ENCODE assay signal across 19 mouse cellular contexts in the genomic region with DNA sequence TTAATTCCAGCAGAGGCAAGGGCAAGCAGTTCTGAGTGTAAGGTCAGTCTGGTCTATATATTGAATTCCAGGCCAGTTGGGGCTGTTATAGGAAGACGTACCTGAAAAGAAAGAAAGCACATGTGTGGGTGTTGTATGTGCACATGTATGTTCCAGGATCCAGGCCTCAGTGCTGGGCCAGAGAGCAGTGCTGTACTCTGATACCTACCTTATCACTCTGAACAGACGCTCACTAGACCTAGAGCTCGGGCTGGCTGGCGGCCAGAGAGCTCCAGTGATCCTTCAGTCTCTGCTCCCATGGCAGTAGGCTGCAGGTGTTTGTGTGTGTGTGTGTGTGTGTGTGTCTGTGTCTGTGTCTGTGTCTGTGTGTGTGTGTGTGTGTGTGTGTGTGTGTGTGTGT. TPM values are rescaled to one million over a fixed set of nuclear protein-coding genes. Genes with fewer than 3 reads are reported as not detected.
DNase-seq lines count a peak whose midpoint lies in the region; ATAC-seq and TF ChIP-seq lines count a peak whose summit lies in the region.
"Had no signal": no experiment of that assay in that cellular context is flagged by ENCODE, and none has a peak within 500 bp of the region (broad histone marks: within the 10 kb centered on the region; RNA-seq: fewer than 3 reads in every experiment).

No protein-coding gene starts in this region.

- H3K36me3 ChIP-seq in intestine, embryonic 15.5 days = peaks cover 82% of the 10 kb centered on the region
- H3K36me3 ChIP-seq in intestine, postnatal 0 days (ENCODE audit: control insufficient read depth, insufficient read depth) = peaks cover 91% of the 10 kb centered on the region
- H3K36me3 ChIP-seq in liver, embryonic 11.5 days (ENCODE audit: control insufficient read depth, insufficient read depth, low read length) = peaks cover 81% of the 10 kb centered on the region

- DNase-seq in c-Kit-positive CD71-positive TER-119-negative erythroid progenitor cells, embryonic 14.5 days (ENCODE audit: low read depth) = peak; percentile 92
- no peak for DNase-seq in liver, embryonic 11.5 days (ENCODE audit: low spot score)
- DNase-seq in spleen, postnatal 14 days (ENCODE audit: low spot score in 2 of 2) = peak; percentile 68
- DNase-seq in cerebellum, adult 18-20 months = no peak
- DNase-seq in layer of hippocampus, postnatal 25 days (ENCODE audit: extremely low spot score in 1 of 2, low spot score in 1 of 2) = no peak
- no peak for DNase-seq in T-cell, adult 2 months (ENCODE audit: low spot score)
- DNase-seq: adrenal gland, adult 2 months; gastrocnemius, postnatal 25 days; kidney, adult 8-10 months; retina, postnatal 1 day had no signal

- H3K27ac ChIP-seq in intestine, embryonic 15.5 days = no peak overlapping the region
- H3K27ac ChIP-seq in intestine, postnatal 0 days (ENCODE audit: low read depth, low read length) = no peak overlapping the region
- peak overlapping the region; percentile 54 for H3K27ac ChIP-seq in liver, embryonic 11.5 days (ENCODE audit: low read depth, low read length)
- H3K27ac ChIP-seq: embryonic facial prominence, embryonic 15.5 days; hindbrain, embryonic 13.5 days; limb, embryonic 12.5 days; midbrain, embryonic 10.5 days; neural tube, embryonic 15.5 days had no signal

- H3K4me2 ChIP-seq in intestine, embryonic 15.5 days (replicated peaks) = no peak overlapping the region
- no peak overlapping the region for H3K4me2 ChIP-seq in intestine, postnatal 0 days (replicated peaks; ENCODE audit: low read depth)
- H3K4me2 ChIP-seq in liver, embryonic 11.5 days = no peak overlapping the region
- H3K4me2 ChIP-seq: embryonic facial prominence, embryonic 15.5 days; hindbrain, embryonic 13.5 days; limb, embryonic 12.5 days; neural tube, embryonic 15.5 days had no signal

- no peaks in the 10 kb centered on the region for H3K9me3 ChIP-seq in intestine, embryonic 15.5 days
- no peaks in the 10 kb centered on the region for H3K9me3 ChIP-seq in intestine, postnatal 0 days (ENCODE audit: control insufficient read depth)
- H3K9me3 ChIP-seq in liver, embryonic 11.5 days (ENCODE audit: control insufficient read depth, low read length) = no peaks in the 10 kb centered on the region
- H3K9me3 ChIP-seq: embryonic facial prominence, embryonic 15.5 days; hindbrain, embryonic 13.5 days; limb, embryonic 12.5 days; neural tube, embryonic 15.5 days had no signal

- H3K27me3 ChIP-seq in intestine, embryonic 15.5 days (replicated peaks) = no peaks in the 10 kb centered on the region
- no peaks in the 10 kb centered on the region for H3K27me3 ChIP-seq in intestine, postnatal 0 days (replicated peaks; ENCODE audit: control insufficient read depth, insufficient read depth, low read length)
- H3K27me3 ChIP-seq in liver, embryonic 11.5 days (replicated peaks; ENCODE audit: control insufficient read depth, insufficient read depth, low read length) = no peaks in the 10 kb centered on the region
- H3K27me3 ChIP-seq: embryonic facial prominence, embryonic 15.5 days; hindbrain, embryonic 13.5 days; limb, embryonic 12.5 days; neural tube, embryonic 15.5 days; Patski had no signal

- H3K4me3 ChIP-seq in intestine, embryonic 15.5 days (replicated peaks) = no peak overlapping the region
- H3K4me3 ChIP-seq in intestine, postnatal 0 days (ENCODE audit: low read depth, low read length) = no peak overlapping the region
- H3K4me3 ChIP-seq in liver, embryonic 11.5 days (ENCODE audit: low read depth, low read length) = no peak overlapping the region
- H3K4me3 ChIP-seq: embryonic facial prominence, embryonic 15.5 days; hindbrain, embryonic 13.5 days; limb, embryonic 12.5 days; midbrain, embryonic 10.5 days; neural tube, embryonic 15.5 days had no signal

- peak; percentile 48; the same call in 1 of the 2 replicates for ATAC-seq in intestine, embryonic 15.5 days
- ATAC-seq in intestine, postnatal 0 days = no peak
- peak; percentile 99 for ATAC-seq in liver, embryonic 11.5 days (replicated peaks; ENCODE audit: low FRiP score)
- ATAC-seq: lung, postnatal 0 days; Patski had no signal

- peaks cover 10% of the 10 kb centered on the region for H3K4me1 ChIP-seq in intestine, embryonic 15.5 days (replicated peaks)
- no peaks in the 10 kb centered on the region for H3K4me1 ChIP-seq in intestine, postnatal 0 days (replicated peaks; ENCODE audit: control insufficient read depth, insufficient read depth, low read length)
- peaks cover 10% of the 10 kb centered on the region for H3K4me1 ChIP-seq in liver, embryonic 11.5 days (replicated peaks; ENCODE audit: control insufficient read depth, insufficient read depth, low read length)

- H3K9ac ChIP-seq in intestine, embryonic 15.5 days = no peak overlapping the region
- H3K9ac ChIP-seq in intestine, postnatal 0 days (ENCODE audit: low read depth, low read length) = no peak overlapping the region
- H3K9ac ChIP-seq in liver, embryonic 11.5 days (ENCODE audit: low read depth, low read length) = no peak overlapping the region
- H3K9ac ChIP-seq: embryonic facial prominence, embryonic 15.5 days; hindbrain, embryonic 13.5 days; limb, embryonic 12.5 days; neural tube, embryonic 15.5 days had no signal

- 86% methylated on average over 4 of the region's 4 CpGs for WGBS in intestine, embryonic 15.5 days
- WGBS in intestine, postnatal 0 days = 70% methylated on average over 4 of the region's 4 CpGs
- WGBS in liver, embryonic 11.5 days = 51% methylated on average over 4 of the region's 4 CpGs

- no peak for TF ChIP-seq CTCF in intestine, postnatal 0 days (IDR thresholded peaks at IDR 0.05; ENCODE audit: low read depth)

RNA-seq across cellular contexts. Expression of a gene that starts 8.4 kb away (rescaled TPM):
- 62.3 and 62.6 TPM in 2 replicates for polyA plus RNA-seq in intestine, embryonic 15.5 days (2015; fragmentation: Nextera tagmentation; extraction: Ambion mirVana)
- 30.7 and 34.2 TPM in 2 replicates for polyA plus RNA-seq in intestine, postnatal 0 days (2015; fragmentation: Nextera tagmentation; extraction: Ambion mirVana)
- polyA plus RNA-seq in liver, embryonic 11.5 days (2014; fragmentation: Nextera tagmentation; extraction: Ambion mirVana) = 62.5 and 71.6 TPM in 2 replicates
- total RNA-seq in layer of hippocampus, postnatal 25 days (2021) = 100 to 1,000 TPM; 153 to 194 TPM

RNA-seq across cellular contexts. Expression of a gene that starts 27.5 kb away (rescaled TPM):
- polyA plus RNA-seq in intestine, embryonic 15.5 days (2015; fragmentation: Nextera tagmentation; extraction: Ambion mirVana) = 68.1 and 70.3 TPM in 2 replicates
- 21.9 and 22.6 TPM in 2 replicates for polyA plus RNA-seq in intestine, postnatal 0 days (2015; fragmentation: Nextera tagmentation; extraction: Ambion mirVana)
- polyA plus RNA-seq in liver, embryonic 11.5 days (2014; fragmentation: Nextera tagmentation; extraction: Ambion mirVana) = 114 and 125 TPM in 2 replicates
- 10 to 100 TPM; 29.5 TPM for total RNA-seq in layer of hippocampus, postnatal 25 days (2021)

RNA-seq across cellular contexts. Expression of a gene that starts 36.5 kb away (rescaled TPM):
- polyA plus RNA-seq in intestine, embryonic 15.5 days (2015; fragmentation: Nextera tagmentation; extraction: Ambion mirVana) = 5.8 and 6.1 TPM in 2 replicates
- 9.2 and 9.9 TPM in 2 replicates for polyA plus RNA-seq in intestine, postnatal 0 days (2015; fragmentation: Nextera tagmentation; extraction: Ambion mirVana)
- 2.6 and 3.2 TPM in 2 replicates for polyA plus RNA-seq in liver, embryonic 11.5 days (2014; fragmentation: Nextera tagmentation; extraction: Ambion mirVana)
- under 1 TPM; 0.35 to 0.96 TPM for total RNA-seq in layer of hippocampus, postnatal 25 days (2021)
- total RNA-seq: gastrocnemius, postnatal 25 days had no signal
- polyA plus RNA-seq: Patski had no signal

RNA-seq across cellular contexts. Expression of a gene that starts 40.8 kb away (rescaled TPM):
- polyA plus RNA-seq in intestine, embryonic 15.5 days (2015; fragmentation: Nextera tagmentation; extraction: Ambion mirVana) = 6.9 and 7.2 TPM in 2 replicates
- 3.2 and 3.9 TPM in 2 replicates for polyA plus RNA-seq in intestine, postnatal 0 days (2015; fragmentation: Nextera tagmentation; extraction: Ambion mirVana)
- polyA plus RNA-seq in liver, embryonic 11.5 days (2014; fragmentation: Nextera tagmentation; extraction: Ambion mirVana) = 7.7 and 9.9 TPM in 2 replicates
- total RNA-seq in layer of hippocampus, postnatal 25 days (2021) = 10 to 100 TPM; 63.4 to 77.7 TPM

RNA-seq across cellular contexts. Expression of a gene that starts 54.7 kb away (rescaled TPM):
- polyA plus RNA-seq in intestine, embryonic 15.5 days (2015; fragmentation: Nextera tagmentation; extraction: Ambion mirVana) = 8.5 and 9.3 TPM in 2 replicates
- 3.1 and 4.1 TPM in 2 replicates for polyA plus RNA-seq in intestine, postnatal 0 days (2015; fragmentation: Nextera tagmentation; extraction: Ambion mirVana)
- polyA plus RNA-seq in liver, embryonic 11.5 days (2014; fragmentation: Nextera tagmentation; extraction: Ambion mirVana) = 6.0 and 7.4 TPM in 2 replicates
- 10 to 100 TPM in 1 of 2 experiments, 1 to 10 TPM in 1; 8.2 to 12.4 TPM for total RNA-seq in layer of hippocampus, postnatal 25 days (2021)

Comparison
In these comparisons a context has a peak if more than half of its experiments do, and no peak if none do; other contexts are left out.
1. DNase-seq: peak in c-Kit-positive CD71-positive TER-119-negative erythroid progenitor cells, embryonic 14.5 days (single experiment) and spleen, postnatal 14 days (2 of 2); none in liver, embryonic 11.5 days (single experiment), cerebellum, adult 18-20 months (0 of 2), layer of hippocampus, postnatal 25 days (0 of 2) and T-cell, adult 2 months (single experiment).